Mouse (Mus musculus): ENCODE measurements around the gene Ptch2.

DNA sequence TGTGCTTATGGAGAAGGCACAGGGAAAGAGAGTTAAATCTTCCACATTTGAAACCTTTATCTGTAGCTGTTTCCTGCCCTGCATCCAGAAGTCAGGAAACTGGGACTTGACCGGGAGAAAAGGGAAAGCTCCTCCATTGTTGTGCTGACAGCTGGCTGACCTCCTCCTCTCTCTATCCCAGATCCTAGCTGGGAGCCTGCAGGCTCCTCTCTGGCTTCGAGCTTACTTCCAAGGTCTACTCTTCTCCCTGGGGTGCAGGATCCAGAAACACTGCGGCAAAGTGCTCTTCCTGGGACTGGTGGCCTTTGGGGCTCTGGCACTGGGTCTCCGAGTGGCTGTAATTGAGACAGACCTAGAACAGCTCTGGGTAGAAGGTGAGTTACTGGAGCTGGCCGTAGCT, 791 bp downstream of the Ptch2 start:
- TF ChIP-seq MXI1 (IDR thresholded peaks at IDR 0.05; ENCODE audit: low read depth, low read length) (no peak), CTCF (IDR thresholded peaks at IDR 0.05 in 2 of 3, conservative IDR thresholded peaks at IDR 0.05 in 1 of 3; ENCODE audit: control insufficient read depth in 1 of 3, insufficient read depth in 1 of 3, low read depth in 2 of 3, low read length in 3 of 3, poor library complexity in 1 of 3, severe bottlenecking in 1 of 3) (no peak), POLR2A (IDR thresholded peaks at IDR 0.05; ENCODE audit: control insufficient read depth in 1 of 2, insufficient read depth in 1 of 2, low read depth in 1 of 2, low read length in 2 of 2, poor library complexity in 1 of 2) (no peak), USF1 (IDR thresholded peaks at IDR 0.05; ENCODE audit: low read depth, low read length) (no peak), BHLHE40 (IDR thresholded peaks at IDR 0.05; ENCODE audit: borderline replicate concordance, low read depth, low read length) (no peak), MAX (IDR thresholded peaks at IDR 0.05; ENCODE audit: low read length) (no peak), GATA1 (IDR thresholded peaks at IDR 0.05; ENCODE audit: low read depth, low read length) (no peak), EP300 (IDR thresholded peaks at IDR 0.05; ENCODE audit: low read depth in 1 of 2, low read length in 2 of 2) (no peak), TAL1 (IDR thresholded peaks at IDR 0.05; ENCODE audit: low read length) (no peak), MAZ (IDR thresholded peaks at IDR 0.05; ENCODE audit: low read depth, low read length) (no peak), UBTF (IDR thresholded peaks at IDR 0.05; ENCODE audit: borderline replicate concordance, insufficient read depth, low read depth, low read length) (no peak), ZC3H11A (IDR thresholded peaks at IDR 0.05; ENCODE audit: low read depth, low read length) (no peak)

All from MEL (cell line).